Mouse (Mus musculus): ENCODE measurements around the gene Tmem218.

Gene Tmem218

DNA sequence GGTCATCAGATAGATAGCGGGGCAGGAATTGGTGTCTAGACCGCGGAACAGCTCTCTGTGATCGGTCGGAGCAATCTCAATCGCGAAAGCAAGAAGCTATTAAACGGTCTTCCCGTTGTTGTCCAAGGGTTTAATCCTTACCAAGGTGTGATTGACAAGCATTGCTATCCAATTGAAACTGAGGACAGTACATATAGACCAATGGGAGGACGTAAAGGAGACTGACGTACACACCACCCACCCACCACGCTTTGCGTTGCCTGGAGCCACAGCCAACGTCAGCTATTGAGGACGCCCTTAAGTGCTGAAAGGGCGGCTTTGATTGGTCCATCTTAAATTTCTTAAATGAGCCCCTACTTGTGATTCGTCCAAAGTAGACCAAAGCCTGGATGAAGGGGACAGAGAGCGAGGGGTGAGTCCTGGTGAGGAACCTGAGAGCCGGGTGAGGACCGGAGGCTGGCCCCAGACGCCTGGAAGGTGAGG, at the start of gene Tmem218:
Gene Tmem218, plus strand, starts transcription at position 295 of the 483 bp plus-strand sequence.
- peak; percentile 98 for DNase-seq

- no peak for DNase-seq
These were observed 47.3 kb upstream of the Tmem218 start for GRCm38 (mm10) chr9:37160686-37161085.

DNA sequence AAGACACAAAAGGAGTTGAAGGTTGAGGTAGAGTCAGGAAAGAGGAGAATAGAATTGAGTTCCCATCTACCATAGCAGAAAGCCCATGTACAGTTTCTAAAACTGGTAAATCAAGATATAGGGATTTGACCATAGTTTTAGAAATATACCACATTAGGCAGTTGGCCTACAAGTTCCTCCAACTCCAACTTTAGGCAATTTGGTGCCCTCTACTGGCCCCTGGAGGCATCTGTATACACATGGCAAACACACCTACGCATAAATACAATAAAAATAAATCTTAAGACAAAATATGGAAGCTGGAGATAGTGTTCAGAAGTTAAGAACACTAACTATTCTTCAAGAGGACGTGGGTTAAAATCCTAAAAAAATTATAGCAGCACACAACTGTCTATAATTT, 41.1 kb upstream of the Tmem218 start:
- DNase-seq, result peak; percentile 62

GRCm38 (mm10) chr9:37173376-37173775, 34.6 kb upstream of the Tmem218 start:
- DNase-seq, result no peak

DNA sequence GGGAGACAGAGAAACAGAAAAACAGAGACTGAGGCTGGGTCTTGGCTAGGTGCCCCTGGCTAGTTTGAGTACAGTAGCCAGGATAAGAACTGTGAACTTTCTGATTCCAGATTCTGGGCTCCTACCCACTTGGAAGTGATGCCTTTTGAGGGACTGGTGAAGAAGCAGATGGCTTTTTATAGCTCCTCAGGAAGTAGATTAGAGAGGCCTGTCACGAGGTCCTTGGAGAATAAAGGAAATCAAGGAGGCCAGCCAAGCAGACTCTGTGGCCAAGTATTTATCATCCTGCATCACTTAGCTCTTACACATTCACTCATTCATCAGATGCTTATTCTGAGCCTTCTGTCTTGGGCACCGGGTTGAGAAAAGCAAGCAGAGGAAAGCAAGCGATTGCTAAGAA, 32.0 kb upstream of the Tmem218 start:
- no peak for DNase-seq

DNA sequence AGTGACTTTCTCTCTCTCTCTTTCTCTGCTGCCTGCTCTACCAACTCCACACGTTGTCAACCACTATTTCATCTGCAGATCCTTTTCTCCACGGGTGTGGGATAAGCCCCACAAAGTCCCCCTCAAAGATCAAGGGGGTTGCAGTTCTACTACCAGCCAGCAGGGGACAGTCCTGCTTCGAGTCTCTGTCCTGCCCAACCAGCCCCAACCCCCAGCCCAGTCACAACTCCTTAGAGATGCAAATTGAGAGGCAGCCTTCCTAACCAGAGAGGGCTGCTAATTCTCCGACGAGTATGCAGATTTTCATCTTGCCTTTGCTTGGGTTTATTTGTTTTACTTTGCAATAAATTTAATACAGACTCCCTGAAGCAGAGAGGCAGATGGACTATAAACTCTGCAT, 30.9 kb upstream of the Tmem218 start:
- DNase-seq, result peak; percentile 82

DNA sequence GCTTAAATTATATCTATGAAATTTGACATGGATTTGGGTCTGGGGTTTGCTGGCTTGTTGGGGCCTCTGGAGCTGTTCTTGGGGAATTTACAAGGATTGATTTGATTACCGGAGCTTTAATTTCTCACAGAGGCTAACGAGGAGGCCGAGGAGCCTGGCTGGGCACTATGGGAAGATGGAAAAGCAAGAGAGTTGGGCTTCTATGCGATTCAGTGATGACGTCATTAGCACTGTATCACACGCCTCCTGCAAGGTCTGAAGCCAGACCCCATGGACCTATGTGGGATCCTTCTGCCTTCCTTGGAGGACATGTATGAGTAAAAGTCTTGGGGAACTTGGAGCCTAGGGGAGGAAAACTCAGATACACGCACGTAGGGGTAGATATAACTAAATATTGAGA, 30.5 kb upstream of the Tmem218 start:
- peak; percentile 41 for DNase-seq

DNA sequence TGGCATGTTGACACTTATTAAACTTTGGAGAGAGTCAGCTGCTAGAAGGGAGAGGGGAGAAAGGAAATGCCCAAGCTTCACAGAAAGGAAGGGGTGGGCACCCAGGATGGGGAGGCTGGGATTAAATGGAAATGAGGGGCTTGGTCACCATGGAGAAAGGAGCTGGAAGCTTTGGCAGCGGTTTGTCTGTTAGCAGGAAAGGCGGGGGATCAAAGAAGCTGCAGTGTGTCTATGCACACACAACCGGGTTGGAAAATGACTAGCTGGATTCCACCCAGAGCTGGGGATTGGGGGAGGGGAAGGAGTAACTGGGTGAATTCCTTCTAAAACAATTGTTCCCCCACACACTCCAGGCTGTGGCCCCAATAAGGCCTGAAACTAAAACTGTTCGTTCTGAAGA, 29.1 kb upstream of the Tmem218 start:
- peak; percentile 69 for DNase-seq

DNA sequence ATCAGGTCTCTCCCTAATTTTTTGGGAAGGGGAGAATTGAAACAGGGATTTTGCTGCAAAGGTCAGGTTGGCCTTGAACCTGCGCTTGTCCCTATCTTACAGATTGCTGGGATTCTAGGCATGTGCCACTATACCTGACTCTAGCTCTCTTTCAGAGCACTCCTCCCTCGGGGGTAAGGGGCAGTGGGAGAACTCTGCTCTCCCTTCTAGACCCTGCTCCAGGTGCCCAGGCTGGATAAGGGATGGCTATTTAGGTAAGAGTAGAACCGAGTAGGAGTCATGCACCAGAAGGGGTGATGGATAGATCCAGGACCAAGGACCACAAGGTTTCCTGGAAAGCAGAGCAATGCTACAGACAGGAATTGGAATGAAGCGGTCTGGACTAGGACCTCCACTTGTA, 28.4 kb upstream of the Tmem218 start:
- no peak for DNase-seq

DNA sequence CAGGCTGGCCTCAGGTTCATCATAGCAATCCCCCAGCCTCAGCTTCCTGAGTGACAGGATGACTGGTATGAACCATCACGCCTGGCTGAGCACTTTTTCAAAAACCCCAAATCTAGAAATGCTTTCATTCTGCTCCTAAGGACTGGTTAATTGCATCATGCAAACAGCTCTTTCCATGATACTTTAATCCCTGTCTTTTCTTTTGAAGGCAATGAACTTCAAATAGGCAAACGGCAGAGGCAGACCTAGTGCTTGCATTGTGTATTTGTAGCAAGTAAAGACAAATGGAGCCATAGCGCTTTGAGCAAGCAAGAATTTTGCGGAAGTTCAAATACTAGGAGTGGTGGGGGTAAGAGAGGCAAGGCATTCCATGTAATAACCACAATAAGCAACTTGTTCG, 26.4 kb upstream of the Tmem218 start:
- no peak for DNase-seq

- DNase-seq, result no peak
These were observed 24.8 kb upstream of the Tmem218 start for GRCm38 (mm10) chr9:37183176-37183575.

GRCm38 (mm10) chr9:37187407-37187806, 20.6 kb upstream of the Tmem218 start:
- DNase-seq, result no peak

GRCm38 (mm10) chr9:37188024-37188423, 20.0 kb upstream of the Tmem218 start:
- no peak for DNase-seq

GRCm38 (mm10) chr9:37197067-37197466, 11.0 kb upstream of the Tmem218 start:
- no peak for DNase-seq

GRCm38 (mm10) chr9:37200414-37200813, 7.6 kb upstream of the Tmem218 start:
- no peak for DNase-seq

DNA sequence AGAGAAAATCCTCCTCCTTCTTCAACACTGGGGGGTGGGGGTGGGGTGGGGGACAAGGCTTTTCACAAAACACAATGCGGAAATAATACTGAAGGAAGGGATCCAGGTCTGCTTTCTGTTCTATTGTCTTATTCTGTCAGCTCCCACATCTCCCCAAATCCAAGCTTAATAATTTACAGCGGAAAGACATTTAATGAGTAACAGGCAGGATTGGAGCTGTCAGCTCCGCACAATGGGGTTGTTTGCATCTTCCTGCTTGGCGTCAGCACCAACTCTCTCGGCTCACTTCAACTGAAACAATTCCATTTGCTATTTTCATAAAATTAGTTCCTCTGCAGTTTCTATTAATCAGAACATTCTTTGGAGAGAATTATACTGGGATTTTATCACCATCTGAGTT, 4.1 kb upstream of the Tmem218 start:
- no peak for DNase-seq

DNA sequence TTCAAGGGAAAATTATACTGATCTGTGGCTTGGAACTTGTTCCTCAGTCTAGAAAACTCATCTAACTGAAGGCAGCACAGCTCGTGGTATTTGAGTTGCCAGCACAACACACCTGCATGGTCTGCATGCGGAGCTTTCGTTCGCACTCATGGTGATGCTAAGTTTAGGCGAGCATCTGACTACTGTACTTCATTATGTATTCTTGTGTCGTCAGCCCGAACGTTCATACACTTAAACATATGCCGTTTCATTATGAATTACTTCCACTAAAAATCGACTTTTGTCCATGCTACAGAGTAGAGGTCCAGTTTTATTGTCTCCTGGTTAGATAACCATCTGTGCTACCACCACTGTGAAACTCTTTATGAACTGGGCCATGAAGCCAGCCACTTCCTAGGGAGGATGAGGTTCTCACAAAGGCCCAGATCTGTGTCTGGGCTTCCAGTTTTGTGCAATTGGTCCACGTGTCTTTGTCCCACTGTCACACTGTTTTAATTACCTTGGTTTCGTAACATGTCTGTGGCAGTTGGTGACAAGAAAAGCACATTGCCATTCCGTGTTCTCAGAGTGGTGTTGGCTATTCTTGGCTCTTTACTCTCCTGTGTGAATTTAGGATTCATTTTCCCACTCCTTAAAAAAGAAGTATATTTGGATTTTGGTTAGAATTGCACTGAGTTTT, 5.2 kb downstream of the Tmem218 start:
- no peak for DNase-seq

DNA sequence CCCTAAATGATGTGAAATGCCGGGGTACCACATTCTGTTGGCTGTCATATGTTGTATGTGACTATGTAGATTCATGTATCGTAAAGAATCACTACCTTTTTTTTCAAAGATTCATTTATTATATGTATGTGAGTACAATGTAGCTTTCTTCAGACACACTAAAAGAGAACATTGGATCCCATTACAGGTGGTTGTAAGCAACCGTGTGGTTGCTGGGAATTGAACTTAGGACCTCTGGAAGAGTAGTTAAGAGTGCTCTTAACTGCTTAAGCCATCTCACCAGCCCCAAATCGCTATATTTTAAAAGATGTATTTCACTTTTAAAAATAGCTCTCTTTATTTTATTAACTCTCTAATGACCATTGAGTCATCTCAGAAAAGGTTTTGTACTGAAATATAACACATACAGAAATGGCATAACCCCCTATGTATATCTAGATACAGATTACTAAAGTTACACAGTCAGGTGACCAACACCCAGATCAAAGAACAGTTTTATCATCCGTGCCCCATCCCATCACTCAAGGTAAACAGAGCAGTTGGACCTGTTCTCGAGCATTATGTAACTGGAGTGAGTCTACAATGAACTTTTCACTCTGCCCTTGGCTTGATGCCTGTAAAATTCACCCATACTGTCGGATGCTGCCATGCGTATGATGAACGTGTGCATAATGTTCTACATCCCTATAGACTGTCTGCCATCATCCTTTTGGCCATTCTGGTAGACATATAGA, 6.5 kb downstream of the Tmem218 start:
- DNase-seq, result no peak

DNA sequence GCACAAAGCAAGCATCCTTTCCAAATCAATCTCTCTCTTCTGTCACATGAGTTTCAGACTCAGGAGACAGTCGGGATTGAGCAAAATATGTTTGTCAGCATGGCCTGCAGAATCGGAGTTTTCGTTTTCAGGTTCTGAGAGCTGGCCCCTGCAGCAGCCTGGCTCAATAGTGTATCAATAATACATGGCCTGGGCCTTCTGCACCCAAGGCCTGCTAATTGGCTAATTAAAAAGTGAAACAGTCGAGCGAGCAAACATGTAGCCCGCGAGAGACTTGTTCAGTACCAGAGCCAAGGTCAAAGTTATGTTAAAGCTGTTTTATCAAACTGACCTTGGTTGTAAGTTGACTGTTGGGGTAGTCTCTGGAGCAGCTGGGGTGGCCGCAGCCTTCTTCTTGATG, 12.7 kb downstream of the Tmem218 start:
- no peak for DNase-seq

- no peak for DNase-seq
These were observed 17.6 kb downstream of the Tmem218 start for GRCm38 (mm10) chr9:37225581-37225980.

DNA sequence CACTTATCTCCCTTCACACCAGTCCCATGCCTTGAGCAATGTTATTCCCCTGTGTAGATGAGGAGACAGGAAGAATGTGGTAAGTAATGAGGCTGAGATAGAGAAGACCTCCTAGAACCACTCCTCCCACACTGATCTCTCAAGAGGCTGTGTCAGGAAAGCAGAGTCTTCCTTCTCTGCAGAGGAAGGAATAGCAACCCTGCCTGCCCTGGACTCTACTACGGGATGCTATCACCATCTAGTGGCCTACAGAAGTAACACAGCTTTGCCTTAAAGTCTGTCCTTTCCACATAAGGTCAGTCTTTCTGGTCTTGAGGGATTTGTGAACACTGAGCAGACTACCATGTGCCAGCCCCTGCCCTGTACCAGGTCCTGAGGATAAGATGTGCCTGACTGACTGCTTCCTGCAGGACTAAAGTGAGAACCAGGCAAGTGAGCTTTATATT, 21.9 kb downstream of the Tmem218 start:
- DNase-seq, result peak; percentile 77

DNA sequence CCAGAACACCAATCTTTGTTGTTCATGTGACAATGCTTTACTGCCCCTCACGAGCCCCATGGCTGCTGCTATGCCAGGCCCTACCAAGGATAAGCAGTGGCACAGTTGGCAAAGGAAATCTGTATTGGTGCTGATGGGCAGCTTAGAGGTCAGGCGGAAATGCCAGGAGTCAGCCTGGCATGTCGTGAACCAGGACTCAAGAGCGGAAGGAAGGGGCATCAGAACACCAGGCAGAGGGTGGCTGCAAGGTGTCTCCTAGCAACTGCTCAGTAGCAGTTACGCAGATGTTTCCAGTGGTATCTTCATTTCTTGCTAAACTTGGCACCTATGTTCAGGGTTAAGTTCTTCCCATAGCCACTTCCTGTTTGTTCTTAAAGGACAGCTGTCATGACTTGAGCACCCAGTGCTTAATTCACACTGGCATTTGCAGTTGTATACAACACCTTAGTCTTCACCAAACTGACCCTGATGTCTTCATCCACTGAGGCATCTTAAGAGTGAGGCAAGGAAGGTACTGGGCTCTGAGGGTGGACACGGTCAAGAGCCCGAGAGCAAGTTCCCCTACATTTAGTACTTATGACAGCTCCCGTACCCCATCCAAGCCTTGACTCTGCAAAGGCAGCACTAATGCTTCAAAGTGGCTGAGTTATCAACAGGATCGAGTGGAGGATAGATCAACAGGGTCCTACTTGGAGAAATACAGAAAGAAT, 22.6 kb downstream of the Tmem218 start:
- no peak for DNase-seq
